Mouse (Mus musculus) forelimb bud, embryonic 11.5 days (tissue): Measurements from ENCODE around the gene Mt1.

ENCODE experiments used
- DNase-seq: peaks from one replicate; pipeline ENCODE4 v3.0.0-alpha.2; 2012; ENCODE audit warnings: low read depth, low spot score

The Mt1 gene

DNA sequence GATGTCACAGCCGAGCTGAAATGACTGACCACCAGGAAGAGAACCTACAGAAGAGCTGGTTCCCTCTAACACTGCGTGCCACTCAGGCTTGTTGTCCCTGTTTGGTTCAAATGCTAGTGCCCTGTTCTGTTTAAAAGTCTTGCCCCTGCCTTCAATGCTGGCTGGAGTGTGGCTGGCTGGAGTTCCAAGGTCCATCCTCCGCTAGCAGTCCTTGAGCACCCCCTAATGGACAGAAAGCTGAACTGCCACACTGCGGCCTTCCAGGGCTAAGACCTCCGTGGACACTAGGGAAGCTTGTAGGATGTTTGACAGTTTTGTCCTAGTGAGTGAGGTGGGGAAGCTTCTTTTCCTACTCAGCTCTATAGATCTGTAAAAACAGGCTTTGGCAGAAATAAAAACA lies 26.9 kb downstream of the Mt1 start:
- peak; percentile 76 for DNase-seq

DNA sequence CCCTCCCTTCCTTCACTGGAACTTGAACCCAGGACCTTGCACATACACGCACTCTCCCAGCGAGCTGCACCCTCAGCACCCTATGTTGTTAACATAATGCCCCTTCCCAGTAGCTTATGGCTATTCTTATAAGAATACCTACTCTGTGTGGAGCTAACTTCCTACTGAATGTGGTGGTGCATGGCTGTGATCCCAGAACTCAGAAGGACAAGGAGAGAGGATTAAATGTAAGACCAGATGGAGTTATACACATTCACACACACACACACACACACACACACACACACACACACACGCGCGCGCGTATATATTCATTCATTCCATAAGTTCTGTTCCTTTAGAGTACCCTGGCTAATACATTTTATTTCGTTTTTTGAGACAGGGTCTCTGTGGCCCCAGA lies 27.4 kb downstream of the Mt1 start:
- DNase-seq, result no peak

- no peak for DNase-seq
Observed at GRCm38 (mm10) chr8:94207491-94207890, 28.6 kb downstream of the Mt1 start.

DNA sequence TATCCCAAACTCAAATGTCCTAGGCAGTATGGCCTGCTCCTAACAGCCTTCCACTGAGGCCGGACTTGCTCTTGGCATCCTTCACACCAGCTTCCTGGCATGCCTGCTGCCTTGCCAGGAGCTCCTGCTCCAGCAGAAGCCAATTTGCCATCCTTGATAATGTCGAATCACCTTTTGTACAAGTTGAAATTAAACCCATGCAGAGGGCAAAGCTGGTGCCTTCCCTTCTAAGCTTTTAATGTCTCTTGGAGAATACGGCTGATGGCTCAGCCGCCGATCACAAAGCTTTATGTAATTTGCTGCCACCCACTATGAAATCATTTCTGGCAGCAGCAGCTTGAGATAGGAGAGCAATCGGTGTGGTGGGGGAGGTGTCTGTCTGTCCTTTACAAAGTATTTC lies 30.8 kb downstream of the Mt1 start:
- no peak for DNase-seq

DNA sequence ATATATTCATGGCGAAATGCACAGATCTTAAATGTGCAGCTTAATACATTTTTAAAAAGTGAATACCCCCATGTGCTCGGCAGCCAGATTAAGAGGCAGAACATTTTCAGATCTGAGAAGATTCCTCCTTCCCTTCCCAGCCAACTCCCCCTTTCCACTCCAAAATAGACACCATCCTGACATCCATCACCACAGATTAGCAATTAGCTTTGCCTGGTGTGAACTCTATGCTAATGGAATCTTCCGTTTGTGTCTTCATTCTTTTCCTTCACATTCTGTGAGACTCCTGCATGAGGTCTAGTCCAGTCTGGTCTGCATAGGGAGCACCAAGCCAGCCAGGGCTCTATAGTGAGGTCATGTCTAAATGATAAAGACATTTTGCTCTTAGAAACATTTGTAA lies 31.3 kb downstream of the Mt1 start:
- DNase-seq, result no peak

DNA sequence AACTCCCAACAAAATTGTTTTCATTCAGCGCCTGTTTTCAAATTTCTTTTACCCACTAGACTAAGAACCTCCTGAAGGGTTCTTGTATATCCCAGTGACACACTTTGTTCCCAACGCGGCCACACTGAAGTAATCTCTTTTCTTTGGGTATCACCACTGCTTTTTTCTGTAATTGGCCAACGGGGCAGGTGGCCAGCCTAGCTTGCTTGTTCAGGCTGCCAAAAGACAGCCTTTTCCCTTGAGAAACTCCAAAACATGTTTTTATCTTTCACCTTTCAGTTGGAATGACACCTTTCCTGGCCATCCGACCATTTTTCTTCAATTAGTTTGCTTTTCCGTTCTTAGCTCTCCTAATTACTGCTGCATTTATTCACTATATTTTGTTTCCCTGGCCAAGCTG lies 34.9 kb downstream of the Mt1 start:
- DNase-seq, result no peak

DNA sequence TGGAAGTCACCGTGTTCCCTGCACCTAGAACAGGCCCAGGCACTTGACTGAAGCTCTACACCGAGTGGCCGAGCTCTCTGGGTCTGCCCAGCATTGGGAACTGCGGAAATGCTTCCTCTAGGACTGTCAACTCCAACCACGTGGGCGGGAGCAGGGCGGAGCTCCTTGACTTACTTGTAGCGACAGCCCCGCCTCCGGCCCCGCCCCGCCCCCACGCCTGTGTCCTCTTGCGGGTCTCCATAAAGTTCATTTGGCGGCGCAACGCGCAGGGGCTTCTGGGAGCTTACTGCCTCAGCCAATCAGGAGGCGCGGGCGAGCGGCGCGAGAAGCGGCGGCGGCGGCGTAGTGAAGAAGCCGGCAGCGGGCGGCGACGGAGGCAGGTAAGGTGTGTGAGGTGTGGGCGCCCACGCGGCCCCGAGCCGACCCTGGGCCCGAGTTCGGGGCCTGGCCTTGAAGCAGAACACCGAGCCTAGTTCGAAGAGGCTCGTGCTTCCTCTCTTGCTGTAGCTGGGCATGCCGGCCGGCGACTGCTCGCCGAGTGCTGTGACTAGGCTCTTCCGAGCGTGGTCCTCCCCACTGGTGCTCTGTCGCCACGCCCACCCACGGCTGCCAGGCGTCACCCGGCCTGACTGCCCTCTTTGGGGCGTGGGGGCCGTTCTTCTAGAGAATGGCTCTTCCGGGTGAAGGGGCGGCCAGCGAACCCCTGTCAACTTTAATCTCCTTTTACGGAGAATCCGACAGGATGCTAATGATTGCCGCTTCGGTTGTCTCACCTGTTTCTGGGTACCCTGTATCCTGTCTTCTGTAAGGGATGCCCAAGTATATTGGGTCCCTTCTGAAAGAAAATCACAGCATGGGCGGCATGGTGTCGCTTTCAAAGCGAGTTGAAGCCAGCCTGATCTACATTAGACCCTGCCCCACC lies 35.6 kb downstream of the Mt1 start, which contains the start of gene Nup93:
Gene Nup93 (plus strand): TSS at position 313 of the 922 bp plus-strand sequence.
- peak; percentile 97 for DNase-seq

DNA sequence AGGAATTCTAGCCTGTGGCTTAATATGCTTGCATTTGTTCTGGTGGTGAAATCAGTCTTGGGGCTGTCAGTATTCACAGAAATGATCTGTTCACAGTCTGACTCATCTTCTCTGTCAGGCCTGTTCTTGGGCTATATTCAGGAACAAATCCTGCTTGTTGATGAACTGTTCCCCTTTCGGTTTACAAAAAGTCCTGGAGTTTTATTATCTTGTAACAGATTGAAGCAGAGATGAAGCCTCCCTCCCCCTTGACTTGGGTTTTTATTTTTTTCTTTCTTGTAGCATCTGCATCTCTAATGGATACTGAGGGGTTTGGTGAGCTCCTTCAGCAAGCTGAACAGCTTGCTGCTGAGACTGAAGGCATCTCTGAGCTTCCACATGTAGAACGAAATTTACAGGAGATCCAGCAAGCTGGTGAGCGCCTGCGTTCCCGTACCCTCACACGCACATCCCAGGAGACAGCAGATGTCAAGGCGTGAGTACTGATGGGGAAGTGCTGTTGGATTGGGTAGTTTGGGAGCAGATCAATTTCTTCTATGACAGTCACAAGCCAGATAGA lies 48.6 kb downstream of the Mt1 start:
- no peak for DNase-seq
